Mouse (Mus musculus) kidney, postnatal 0 days (tissue): ENCODE measurements around the gene Gkn2. TPM values are rescaled to one million over a fixed set of nuclear protein-coding genes. Genes with fewer than 3 reads are reported as not detected.

Source experiments
- ATAC-seq: fragments of 200-750 bp; cut with Nextera tagmentation; replicated peaks from 2 replicates; pipeline ENCODE4 v1.8.0; 2017; ENCODE audit warnings: low read depth, moderate number of reproducible peaks, moderate TSS enrichment, moderate library complexity; ENCODE audit not compliant: low FRiP score
- DNase-seq: peaks from one replicate; pipeline ENCODE4 v3.0.0-alpha.2; 2016; ENCODE audit warnings: low spot score
- H3K27ac ChIP-seq: fragments of 300-500 bp; sonication (generic); 2 replicates; pipeline ENCODE4 v1.5.1; 2014; ENCODE audit warnings: mild to moderate bottlenecking
- H3K27me3 ChIP-seq: fragments of 300-500 bp; sonication (generic); 2 replicates; pipeline ENCODE4 v1.6.1; 2014; ENCODE audit warnings: low read length, mixed read lengths; ENCODE audit not compliant: insufficient read depth
- H3K36me3 ChIP-seq: fragments of 300-500 bp; sonication (generic); 2 replicates; pipeline ENCODE4 v1.6.1; 2014; ENCODE audit warnings: low read length, mixed read lengths; ENCODE audit not compliant: insufficient read depth
- H3K4me1 ChIP-seq: fragments of 300-500 bp; sonication (generic); replicated peaks from 2 replicates; pipeline ENCODE4 v1.6.1; 2014; ENCODE audit warnings: antibody characterized with exemption, low read length, mixed read lengths; ENCODE audit not compliant: insufficient read depth
- H3K4me2 ChIP-seq: fragments of 300-500 bp; sonication (generic); 2 replicates; pipeline ENCODE4 v1.6.1; 2014; ENCODE audit warnings: mild to moderate bottlenecking, low read length, moderate library complexity, mixed read lengths
- H3K4me3 ChIP-seq: fragments of 300-500 bp; sonication (generic); replicated peaks from 2 replicates; pipeline ENCODE4 v1.5.1; 2014; ENCODE audit warnings: low read depth, low read length
- H3K9ac ChIP-seq: fragments of 300-500 bp; sonication (generic); 2 replicates; pipeline ENCODE4 v1.6.1; 2014; ENCODE audit warnings: low read depth, low read length
- H3K9me3 ChIP-seq: fragments of 300-500 bp; sonication (generic); replicated peaks from 2 replicates; pipeline ENCODE4 v1.6.1; 2016; ENCODE audit warnings: low read length, inconsistent platforms, mixed read lengths
- CTCF ChIP-seq: IDR thresholded peaks from 2 replicates; pipeline ENCODE4 v1.5.1; 2016; ENCODE audit warnings: antibody characterized with exemption, low read depth, mild to moderate bottlenecking, moderate library complexity
- WGBS: fragments of 180-500 bp; shearing (Covaris S2); extraction: QIAGEN DNeasy Blood & Tissue Kit; methylation state at CpG from one replicate; pipeline ENCODE4 v1.1.7; 2014; 5-methylcytosine and 5-hydroxymethylcytosine counted together
- polyA plus RNA-seq: library from polyadenylated mRNA; unstranded; fragments of >200 nt; fragmentation: Nextera tagmentation; extraction: Ambion mirVana; gene quantifications from 2 replicates; pipeline ENCODE4 v1.2.1, GENCODE M21; 2015

Gkn2 gene
- polyA plus RNA-seq, 1 experiment from 2014 or later: not detected

- Histone ChIP-seq H3K9me3 (no peaks in the 10 kb centered on the region), H3K4me2 (peak overlapping the region; percentile 52; the same call in 1 of the 2 replicates), H3K27ac (no peak overlapping the region), H3K36me3 (no peaks in the 10 kb centered on the region), H3K4me1 (no peaks in the 10 kb centered on the region), H3K9ac (no peak overlapping the region), H3K4me3 (no peak overlapping the region), H3K27me3 (no peaks in the 10 kb centered on the region)
- 54% methylated on average over 6 of the region's 6 CpGs for WGBS
- peak; percentile 59 for DNase-seq
- no peak for ATAC-seq
- TF ChIP-seq CTCF: no peak
Observed at GRCm38 (mm10) chr6:87384761-87385160, 11.6 kb downstream of the Gkn2 start.

- no peak overlapping the region for H3K4me2 ChIP-seq
- ATAC-seq: no peak
Observed at GRCm38 (mm10) chr6:87386203-87386602, 13.0 kb downstream of the Gkn2 start.

GRCm38 (mm10) chr6:87386681-87387080, 13.5 kb downstream of the Gkn2 start:
- ATAC-seq (no peak), DNase-seq (no peak)
- no peak for TF ChIP-seq CTCF
- no peaks in the 10 kb centered on the region for H3K9me3 ChIP-seq
- WGBS: 81% methylated on average over 10 of the region's 10 CpGs
- H3K4me2 ChIP-seq: no peak overlapping the region
- no peak overlapping the region for H3K27ac ChIP-seq
- H3K27me3 ChIP-seq: no peaks in the 10 kb centered on the region
- no peaks in the 10 kb centered on the region for H3K36me3 ChIP-seq
- H3K4me1 ChIP-seq: no peaks in the 10 kb centered on the region
- H3K4me3 ChIP-seq: no peak overlapping the region
- no peak overlapping the region for H3K9ac ChIP-seq

More at GRCm38 (mm10) chr6:87386203-87386602, 13.0 kb downstream of the Gkn2 start:
- Histone ChIP-seq H3K36me3 (no peaks in the 10 kb centered on the region), H3K27me3 (no peaks in the 10 kb centered on the region), H3K9me3 (no peaks in the 10 kb centered on the region), H3K27ac (no peak overlapping the region), H3K9ac (no peak overlapping the region), H3K4me3 (no peak overlapping the region), H3K4me1 (no peaks in the 10 kb centered on the region)
- DNase-seq: peak; percentile 89
- 12% methylated on average over 7 of the region's 7 CpGs for WGBS
- peak; percentile 96 for TF ChIP-seq CTCF

- no peak for DNase-seq
- no peaks in the 10 kb centered on the region for H3K36me3 ChIP-seq
- ATAC-seq: no peak
- TF ChIP-seq CTCF: no peak
- 0 out of 2 replicates have a peak, but pooled peaks cover under 1% of the 10 kb centered on the region for H3K4me1 ChIP-seq
- H3K27ac ChIP-seq: no peak within 1 kb of the TSS
- H3K4me3 ChIP-seq: no peak within 1 kb of the TSS
- H3K9ac ChIP-seq: no peak within 1 kb of the TSS
- H3K9me3 ChIP-seq: no peaks in the 10 kb centered on the region
- H3K4me2 ChIP-seq: no peak within 1 kb of the TSS
- no peaks in the 10 kb centered on the region for H3K27me3 ChIP-seq
- WGBS: 41% methylated on average over 7 of the region's 7 CpGs
Observed at GRCm38 (mm10) chr6:87388877-87389276, 15.7 kb downstream of the Gkn2 start, which contains the start of gene Gkn3. Gkn3 (minus strand) TSS chr6:87388935.

- H3K4me2 ChIP-seq: no peak overlapping the region
- WGBS: 22% methylated on average over 5 of the region's 5 CpGs
- ATAC-seq (no peak), DNase-seq (peak; percentile 18)
- TF ChIP-seq CTCF: no peak
- no peaks in the 10 kb centered on the region for H3K9me3 ChIP-seq
- H3K27me3 ChIP-seq: no peaks in the 10 kb centered on the region
- H3K36me3 ChIP-seq: no peaks in the 10 kb centered on the region
- no peak overlapping the region for H3K9ac ChIP-seq
- no peak overlapping the region for H3K4me3 ChIP-seq
- H3K27ac ChIP-seq: no peak overlapping the region
- H3K4me1 ChIP-seq: 0 out of 2 replicates have a peak, but pooled peaks cover 2% of the 10 kb centered on the region
Observed at GRCm38 (mm10) chr6:87389455-87389989, 16.4 kb downstream of the Gkn2 start.

GRCm38 (mm10) chr6:87393466-87394205, 20.5 kb downstream of the Gkn2 start:
- DNase-seq (no peak), ATAC-seq (peak; percentile 72; the same call in 1 of the 2 replicates)
- no peak for TF ChIP-seq CTCF
- Histone ChIP-seq H3K9ac (no peak overlapping the region), H3K9me3 (no peaks in the 10 kb centered on the region), H3K27ac (no peak overlapping the region), H3K4me3 (no peak overlapping the region), H3K36me3 (no peaks in the 10 kb centered on the region), H3K4me1 (0 out of 2 replicates have a peak, but pooled peaks cover 2% of the 10 kb centered on the region), H3K27me3 (0 out of 2 replicates have a peak, but pooled peaks cover 3% of the 10 kb centered on the region), H3K4me2 (no peak overlapping the region)
- WGBS: 48% methylated on average over 8 of the region's 8 CpGs
